Mouse (Mus musculus): ENCODE results near the gene Scn1b.

Scn1b gene

GRCm38 (mm10) chr7:31084140-31084539 lies 42.7 kb downstream of the Scn1b start:
- DNase-seq (ENCODE audit: low read depth), result no peak

DNA sequence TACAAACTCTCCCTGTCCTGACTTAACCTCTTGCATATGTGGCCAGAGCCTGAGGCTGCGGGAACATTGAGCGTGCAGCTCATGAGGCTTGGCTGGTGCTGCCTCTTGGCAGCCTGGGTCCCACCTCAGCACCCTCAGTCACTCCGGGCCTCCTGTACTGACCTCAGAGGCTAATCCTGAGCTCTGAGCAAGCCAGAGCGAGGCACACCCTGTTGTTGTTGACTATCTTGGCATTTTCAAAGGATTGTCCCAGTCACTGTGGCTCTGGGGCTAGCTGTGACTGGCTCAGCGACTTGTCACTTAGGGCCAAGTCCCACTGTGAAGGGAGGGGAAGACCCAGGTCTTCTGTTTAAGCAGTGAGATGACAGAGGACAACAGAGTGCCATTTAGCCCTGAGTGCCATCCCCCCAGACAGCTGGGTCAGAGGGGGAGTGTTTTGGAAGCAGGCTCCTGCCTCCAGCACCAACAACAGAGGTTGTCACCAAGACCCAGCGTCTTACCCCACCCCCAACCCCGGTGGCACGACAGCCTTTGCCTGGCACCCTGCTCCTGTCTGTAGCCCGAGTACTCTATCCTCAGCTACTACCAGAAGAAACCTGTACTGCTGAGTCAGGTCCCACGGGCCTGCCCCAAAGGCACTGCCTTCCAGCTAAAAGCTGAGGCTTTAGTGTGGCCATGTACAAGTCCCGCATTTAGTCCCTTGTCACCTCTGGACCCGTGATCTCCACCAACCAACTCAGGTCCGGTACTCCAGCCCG lies 43.8 kb downstream of the Scn1b start:
- DNase-seq (ENCODE audit: low read depth), result no peak

DNA sequence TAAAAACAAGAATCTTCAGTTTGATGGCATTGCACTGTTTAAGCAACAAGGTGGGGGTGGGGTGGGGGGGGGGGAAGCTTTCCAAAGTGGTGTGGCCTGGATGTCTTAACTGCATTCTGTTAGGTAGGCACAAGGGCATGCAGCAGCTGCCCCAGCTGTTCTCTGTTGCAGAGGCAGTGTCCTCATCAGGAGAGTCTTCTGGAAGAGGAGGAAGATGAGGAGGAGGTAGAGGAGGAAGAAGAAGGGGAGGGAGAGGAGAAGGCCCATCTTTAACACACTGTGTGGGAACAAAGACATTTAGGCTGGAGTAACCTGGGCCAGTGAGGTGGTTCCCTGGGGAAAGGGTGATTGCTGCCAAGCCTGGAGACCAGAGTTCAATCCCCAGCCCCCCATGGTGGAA lies 44.7 kb downstream of the Scn1b start:
- no peak for DNase-seq (ENCODE audit: low read depth)

- DNase-seq (ENCODE audit: low read depth), result no peak
Observed at GRCm38 (mm10) chr7:31081106-31081505, 45.7 kb downstream of the Scn1b start.

DNA sequence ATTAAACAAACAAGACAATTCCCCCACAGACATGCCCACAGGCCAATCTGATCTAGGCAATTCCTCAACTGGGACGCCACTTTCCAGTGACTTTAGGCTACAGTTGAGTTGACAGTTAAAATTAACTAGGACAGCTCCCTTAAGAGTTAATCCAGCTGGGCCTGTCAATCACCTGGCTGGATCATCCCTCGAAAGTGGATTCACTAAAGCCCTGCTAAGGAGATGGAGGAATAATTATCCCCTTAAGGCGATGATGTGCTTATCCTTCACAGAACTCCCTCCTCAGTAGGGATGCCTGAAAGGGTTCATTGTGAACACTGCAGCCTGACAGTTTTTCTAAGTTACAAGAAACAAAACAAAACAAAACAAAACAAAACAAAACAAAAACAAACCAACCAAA lies 46.2 kb downstream of the Scn1b start:
- DNase-seq (ENCODE audit: low read depth), result no peak

DNA sequence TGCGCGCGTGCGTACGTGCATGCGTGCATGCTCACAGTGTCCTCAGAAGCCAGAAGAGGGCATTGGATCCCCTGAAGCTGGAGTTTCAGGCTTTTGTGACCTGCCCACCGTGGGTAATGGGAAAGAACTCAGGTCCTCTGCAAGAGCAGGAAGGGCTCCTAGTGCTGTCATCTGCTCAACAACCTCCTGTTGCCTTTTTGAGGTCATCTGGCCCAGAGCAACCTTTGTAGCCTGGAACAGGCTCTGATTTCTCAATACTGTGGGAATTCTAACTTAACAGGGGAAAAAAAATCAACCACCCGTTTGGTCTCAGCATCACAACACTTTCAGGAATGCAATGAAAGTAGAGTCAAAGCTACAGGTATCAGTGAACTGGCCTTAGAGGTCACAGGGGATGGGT lies 47.1 kb downstream of the Scn1b start:
- DNase-seq (ENCODE audit: low read depth), result no peak

- no peak for DNase-seq (ENCODE audit: low read depth)
Observed at GRCm38 (mm10) chr7:31077885-31078445, 48.8 kb downstream of the Scn1b start.

- no peak for DNase-seq (ENCODE audit: low read depth)
Observed at GRCm38 (mm10) chr7:31077470-31077869, 49.3 kb downstream of the Scn1b start.

DNA sequence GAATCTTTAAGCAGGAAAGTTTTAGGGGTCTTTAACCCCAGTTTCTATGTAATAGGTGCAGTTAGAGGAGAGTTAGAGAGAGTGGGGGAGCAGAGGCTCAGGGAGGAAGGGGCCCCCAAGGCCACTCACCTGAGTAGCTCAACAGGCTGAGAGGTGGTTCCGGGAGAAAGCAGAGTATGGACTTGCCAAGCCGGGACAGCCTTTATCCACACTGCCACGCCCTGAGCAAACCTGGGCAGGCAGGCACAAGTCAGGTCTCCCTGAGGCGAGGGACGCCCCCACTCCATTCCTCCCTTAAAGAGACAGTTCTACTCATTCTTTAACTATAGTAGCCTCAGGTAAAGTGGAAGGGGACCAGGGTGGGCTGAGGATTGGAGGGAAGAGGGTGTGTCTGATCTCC lies 50.3 kb downstream of the Scn1b start, which contains the start of gene Fxyd3:
Fxyd3 (minus strand) TSS at position 213 of the 400 bp plus-strand sequence.
- DNase-seq (ENCODE audit: low read depth), result no peak

- no peak for DNase-seq (ENCODE audit: low read depth)
Observed at GRCm38 (mm10) chr7:31074713-31075069, 52.1 kb downstream of the Scn1b start.

GRCm38 (mm10) chr7:31074061-31074712 lies 52.6 kb downstream of the Scn1b start:
- DNase-seq (ENCODE audit: low read depth), result no peak

DNA sequence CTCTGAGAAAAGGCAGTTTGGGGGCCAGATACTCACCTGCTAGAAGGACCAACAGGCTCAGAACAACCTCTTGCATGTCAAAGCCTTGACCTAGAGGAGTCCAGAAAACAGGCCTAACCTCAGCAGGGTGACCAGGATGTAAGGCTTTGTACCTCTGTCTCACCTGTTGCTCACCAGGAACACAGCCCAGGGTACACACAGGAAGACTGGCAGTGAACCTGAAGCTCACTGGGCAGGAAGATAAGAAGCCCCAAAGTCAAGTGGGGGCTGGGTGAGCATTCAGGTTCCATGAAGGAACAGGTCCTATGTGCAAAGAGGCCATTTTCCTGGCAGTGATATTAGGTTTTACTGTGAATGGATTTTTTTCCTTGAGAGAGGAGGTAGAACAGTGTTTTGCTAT lies 53.3 kb downstream of the Scn1b start:
- DNase-seq (ENCODE audit: low read depth), result no peak

DNA sequence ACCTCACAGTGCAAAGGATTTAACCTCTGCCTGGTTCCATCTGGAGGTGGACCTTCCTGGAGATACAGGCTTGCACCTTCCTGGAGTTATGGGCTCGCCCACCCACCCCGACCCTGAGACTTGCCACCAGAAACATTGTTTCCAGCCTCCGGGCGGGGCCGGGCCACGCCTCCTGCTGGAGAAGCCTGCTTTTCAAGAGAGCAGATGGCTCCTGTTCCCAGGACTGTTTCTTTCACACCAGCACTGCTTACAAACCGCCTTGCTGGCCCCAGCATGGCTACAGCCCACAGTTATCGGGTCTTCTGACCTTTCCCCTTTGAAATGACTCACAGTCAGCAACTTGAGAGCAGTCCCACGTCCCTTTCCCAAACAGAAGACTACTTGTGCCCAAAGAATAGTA lies 54.5 kb downstream of the Scn1b start:
- DNase-seq (ENCODE audit: low read depth), result no peak

DNA sequence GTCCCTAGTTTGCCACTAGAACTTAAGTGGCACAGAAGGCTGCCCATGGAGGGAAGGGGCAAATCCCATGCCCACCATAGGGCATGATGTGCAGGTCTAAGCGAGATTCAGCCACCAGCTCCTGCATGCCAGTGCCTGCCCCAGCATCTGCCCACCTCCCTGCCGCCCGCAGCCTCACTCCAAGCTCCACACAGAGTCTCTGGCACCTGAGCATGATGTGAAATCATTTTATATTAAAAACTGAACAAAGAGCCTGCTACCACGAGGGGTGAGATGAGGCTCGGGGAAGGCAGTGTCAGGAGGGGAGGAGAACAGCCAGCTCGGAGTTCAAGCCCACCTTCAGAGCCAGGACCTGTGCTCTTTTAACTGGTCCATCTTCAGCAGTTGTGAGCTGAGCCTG lies 56.5 kb downstream of the Scn1b start:
- no peak for DNase-seq (ENCODE audit: low read depth)

DNA sequence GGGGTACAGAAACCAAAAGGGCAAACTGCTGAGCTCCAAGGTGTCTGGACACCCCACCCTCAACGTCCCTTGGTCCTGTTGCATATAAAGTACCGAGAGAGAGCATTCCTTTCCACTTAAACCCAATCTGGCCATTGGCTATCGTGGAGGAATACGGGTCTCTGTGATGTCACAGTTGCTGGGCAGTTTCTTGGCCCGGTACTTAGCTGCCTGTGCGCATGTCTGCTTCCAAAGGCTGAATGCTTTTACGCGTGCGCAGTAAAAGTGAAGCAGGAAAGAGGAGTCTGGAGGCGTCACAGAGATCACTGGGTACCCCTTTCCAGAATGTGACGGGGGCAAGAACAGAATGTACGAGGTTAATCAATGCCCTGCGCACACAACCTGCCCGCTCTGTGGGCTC lies 57.3 kb downstream of the Scn1b start:
- DNase-seq (ENCODE audit: low read depth), result no peak

DNA sequence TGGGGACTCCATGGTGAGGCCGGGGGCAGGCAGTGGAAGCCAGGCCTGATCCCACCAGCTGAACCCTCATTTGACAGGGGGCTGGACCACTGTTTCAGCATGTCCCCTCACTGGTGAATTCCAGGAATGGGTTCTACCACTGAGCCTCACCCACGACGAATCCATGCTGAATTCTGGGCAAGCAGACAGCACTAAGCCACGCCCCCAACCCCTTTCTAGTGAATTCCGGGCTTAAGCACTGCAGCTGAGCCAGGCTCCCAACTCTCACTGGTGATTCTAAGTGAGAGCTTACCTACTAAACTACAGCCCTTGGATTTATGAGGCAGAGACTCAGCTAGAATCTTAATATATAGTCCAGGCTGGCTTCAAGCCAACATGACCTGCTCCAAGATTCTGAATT lies 59.0 kb downstream of the Scn1b start:
- DNase-seq (ENCODE audit: low read depth), result no peak
